Mouse (Mus musculus): ENCODE measurements around the gene Erich2.

The Erich2 gene

DNA sequence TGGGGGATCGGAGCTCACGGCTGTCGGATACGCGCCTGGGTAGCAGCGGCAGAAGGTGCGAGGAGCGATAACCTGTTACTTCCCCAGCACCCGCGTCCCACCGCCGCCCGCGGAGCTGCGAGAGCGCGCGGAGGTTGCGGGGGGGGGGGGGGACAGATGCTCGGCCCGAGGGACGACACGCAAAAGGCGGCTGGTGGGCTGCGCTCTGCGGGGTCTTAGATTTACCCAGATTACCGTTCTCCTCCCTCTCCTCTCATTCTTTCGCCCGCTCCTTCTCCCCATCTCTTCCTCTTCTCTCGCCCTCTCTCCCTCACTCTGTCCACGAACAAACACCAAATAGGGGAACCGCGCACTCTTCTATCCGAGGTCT lies 54.0 kb downstream of the Erich2 start:
- DNase-seq (ENCODE audit: low read depth), result no peak

DNA sequence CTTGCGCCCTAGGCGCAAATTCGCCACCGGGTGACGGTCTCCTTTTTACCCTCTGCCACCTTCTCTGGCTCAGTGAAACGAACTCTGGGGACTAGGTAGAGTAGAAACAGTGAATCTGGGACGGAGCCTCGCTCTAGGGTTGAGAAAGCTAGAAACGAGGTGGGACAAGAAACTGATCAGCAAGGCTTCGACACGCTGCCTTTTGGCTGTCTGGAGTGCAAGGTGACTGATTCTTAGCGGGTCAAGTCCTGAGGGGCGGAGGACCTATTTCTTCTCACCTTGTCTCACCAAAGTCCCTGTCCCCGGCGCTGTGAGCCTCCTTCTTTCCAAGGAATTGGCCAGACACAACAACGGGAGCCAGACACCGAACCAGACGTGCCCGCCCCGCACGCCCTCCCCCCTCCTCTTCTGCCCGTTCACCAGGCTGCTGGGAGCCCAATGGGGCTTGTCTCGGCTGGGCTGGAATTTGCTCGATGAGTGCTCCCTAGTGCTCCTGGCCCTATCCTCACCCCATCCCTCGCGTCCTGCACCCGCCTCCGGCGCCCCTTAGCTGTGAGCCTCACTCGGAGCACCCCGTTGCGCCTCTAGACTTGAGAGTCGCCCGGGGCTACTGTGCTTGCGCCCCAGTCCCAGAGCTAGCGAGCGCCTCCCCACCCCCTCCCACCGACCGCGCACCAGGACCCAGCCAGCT lies 54.5 kb downstream of the Erich2 start:
- no peak for DNase-seq (ENCODE audit: low read depth)

DNA sequence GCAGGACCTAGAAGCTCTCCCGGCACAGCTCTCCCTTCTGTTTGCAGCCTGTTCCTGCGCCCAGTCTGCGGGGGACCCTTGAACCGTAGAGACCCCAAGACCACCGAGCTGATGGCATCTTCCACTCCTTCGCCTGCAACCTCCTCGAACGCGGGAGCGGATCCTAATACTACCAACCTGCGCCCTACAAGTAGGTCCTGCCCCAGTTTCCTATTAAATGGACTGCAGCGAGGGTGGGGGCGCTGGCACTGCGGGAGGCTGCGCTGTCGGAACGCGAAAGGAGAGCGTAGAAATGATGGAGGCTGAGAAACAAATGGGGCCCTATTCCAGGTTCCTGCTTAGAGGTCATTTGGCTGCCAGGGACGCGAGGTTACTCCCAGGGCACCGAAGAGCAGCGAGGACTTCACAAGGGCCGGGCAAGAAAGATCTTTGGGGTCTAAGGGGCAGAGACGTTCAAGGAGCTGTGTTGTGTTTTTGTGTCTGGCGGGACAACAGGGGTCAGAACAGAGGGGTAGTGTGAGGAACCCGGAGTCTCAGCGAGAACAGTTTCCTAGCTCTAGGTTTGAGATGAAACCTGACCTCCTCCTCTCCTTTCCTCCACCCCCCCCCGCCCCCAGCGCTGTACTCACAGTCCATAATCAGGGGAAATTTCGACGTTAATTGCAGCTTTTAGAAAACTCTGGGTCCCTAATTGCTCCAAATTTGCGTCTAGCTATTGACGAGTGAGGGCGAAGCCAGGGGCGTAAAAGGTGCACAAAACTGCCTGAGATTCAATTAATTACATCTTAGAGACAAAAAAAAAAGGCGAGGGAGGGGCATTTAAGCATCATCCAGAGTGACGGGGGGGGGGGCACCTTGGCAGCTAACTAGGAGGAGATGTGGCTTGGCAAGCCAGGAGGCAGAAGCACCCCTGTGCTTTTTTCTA lies 55.4 kb downstream of the Erich2 start:
- DNase-seq (ENCODE audit: low read depth), result no peak

DNA sequence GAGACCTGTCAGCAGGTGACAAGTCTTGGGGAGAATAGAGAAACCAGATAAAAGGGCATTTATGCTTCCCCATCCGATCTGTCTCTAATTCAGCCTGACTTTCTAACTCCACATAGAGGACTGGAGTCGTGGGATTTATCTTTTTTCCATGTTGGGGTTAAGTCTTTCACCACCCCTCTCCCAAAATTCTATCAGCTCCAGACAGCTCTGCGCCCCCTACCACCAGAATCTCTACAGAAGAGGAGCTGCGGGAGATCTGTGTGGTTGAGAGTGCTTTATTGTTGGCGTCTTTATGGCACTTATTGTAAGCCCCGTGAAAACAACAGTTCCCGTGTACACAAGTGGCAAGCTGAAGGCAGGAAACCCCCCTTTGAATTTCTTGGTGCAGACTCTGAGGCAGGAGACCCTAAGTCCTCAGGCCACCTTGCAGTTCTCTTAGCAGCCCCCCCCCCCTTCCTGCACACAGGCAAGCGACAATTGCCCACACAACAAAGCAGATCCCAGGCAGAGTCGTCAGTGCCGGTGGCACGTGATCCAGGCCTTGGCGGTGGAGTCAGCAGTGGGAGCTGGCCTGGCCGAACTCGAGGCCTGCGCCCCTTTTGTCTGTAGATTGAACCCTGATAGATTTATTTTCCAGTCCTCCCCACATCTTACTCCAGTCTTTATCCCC lies 56.2 kb downstream of the Erich2 start:
- DNase-seq (ENCODE audit: low read depth), result no peak

DNA sequence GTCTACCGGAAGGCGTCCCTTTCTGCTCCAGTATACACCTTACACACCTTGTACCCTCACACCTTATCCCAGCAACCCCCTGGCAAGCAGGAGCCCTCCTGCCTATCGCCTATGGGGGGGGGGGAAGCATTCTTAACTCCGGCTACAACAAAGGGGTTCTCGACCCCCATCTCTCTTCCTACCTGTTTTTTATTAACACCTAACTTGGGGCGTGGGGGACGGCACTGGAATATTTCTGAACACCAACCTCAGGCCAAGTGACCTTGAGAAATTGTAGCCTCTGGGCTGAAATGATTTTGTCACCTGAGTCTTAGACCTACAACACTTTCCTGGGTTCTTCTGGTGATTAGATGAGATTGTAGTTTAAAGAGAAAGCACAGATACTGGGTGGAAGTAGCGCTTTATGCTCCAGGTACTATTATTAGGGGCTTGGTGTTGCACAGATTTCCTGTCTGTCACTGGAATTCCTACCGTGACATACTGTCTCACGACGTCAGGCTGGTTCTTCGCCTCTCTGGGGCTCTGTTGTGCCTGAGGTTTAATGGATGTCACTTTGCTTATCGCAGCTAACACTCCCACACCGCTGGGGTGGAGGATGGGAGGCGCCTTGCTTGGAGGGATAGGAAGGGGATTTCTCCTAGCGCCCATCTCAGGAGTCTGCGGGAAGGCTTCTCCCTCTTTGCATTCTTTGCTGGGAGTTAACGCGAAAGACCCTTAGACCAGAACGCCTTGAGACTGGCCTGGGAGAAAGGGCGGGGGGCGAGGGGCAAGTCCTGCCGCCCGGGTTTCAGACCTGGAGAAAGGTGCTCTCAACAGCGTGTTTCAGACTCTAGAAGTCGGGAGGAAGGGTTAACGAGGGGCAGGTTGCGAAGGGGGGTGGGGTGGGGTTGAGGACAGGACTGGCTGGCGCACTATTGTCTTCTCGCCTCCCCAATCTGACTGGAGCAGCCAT lies 57.3 kb downstream of the Erich2 start:
- DNase-seq (ENCODE audit: low read depth), result no peak

DNA sequence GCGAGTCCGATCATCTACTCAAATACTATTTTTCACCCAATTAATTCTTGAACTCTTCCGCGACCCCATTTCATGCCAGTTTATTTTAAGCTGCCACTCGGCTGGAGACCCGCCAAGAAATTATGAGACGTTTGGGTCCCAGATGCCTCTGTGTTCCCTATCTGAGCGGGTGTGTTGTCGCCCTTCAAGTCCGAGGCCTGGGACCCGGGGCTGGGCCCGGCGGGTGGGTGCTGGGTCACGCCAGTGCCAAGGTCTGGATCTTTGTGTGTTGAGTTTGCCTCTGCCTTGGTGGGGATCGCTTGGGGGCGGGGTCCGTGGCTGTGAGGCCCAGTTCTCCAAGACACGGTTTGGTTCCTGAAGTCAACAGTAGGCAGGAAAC lies 58.0 kb downstream of the Erich2 start:
- DNase-seq (ENCODE audit: low read depth), result no peak

DNA sequence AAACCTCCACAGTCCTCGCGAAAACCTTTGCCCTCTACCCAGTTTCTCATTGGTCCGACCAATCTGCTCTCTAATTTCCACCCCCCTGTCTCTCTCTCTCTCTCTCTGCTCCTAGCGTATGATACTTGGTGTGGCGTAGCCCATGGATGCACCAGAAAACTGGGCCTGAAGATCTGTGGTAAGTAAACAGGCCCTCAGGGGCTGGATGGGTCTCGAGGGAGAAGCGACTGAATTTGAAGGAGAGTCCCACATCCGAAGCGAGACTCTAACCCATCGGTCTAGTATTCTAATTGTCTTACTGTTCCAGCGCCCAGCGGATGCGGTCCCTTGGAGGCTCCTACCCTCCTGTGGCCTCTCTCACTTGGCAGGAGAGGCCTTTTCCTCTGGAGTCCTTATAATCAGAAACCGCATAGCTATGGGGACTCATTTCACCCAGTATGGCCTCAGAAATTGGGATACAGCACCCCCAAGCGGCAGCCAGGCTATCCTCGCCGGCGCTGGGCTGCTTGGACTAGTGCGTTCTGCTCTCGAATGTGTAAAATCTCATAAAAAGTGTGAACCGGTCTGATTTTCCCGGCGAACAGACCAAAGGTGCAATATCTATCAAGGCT lies 58.6 kb downstream of the Erich2 start:
- no peak for DNase-seq (ENCODE audit: low read depth)

DNA sequence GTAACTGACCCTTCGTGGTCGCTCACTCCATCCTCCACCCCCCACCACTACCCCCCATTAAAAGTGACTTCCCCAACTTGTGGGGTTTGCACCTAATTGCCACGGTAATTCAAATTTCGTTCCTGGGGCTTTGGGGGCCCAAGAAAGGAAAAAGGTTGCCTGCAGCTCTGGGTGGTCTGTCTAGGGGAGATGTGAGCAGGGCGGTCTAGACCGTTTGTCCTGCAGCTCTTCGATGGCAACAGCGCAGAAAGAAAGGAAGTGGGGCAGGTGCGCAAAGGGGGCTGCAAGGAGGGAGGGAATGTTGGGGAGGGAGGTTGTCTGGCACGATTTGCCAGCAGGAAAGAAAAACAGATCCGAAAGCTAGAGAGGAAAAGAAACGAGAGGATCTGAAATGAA lies 59.1 kb downstream of the Erich2 start:
- no peak for DNase-seq (ENCODE audit: low read depth)

DNA sequence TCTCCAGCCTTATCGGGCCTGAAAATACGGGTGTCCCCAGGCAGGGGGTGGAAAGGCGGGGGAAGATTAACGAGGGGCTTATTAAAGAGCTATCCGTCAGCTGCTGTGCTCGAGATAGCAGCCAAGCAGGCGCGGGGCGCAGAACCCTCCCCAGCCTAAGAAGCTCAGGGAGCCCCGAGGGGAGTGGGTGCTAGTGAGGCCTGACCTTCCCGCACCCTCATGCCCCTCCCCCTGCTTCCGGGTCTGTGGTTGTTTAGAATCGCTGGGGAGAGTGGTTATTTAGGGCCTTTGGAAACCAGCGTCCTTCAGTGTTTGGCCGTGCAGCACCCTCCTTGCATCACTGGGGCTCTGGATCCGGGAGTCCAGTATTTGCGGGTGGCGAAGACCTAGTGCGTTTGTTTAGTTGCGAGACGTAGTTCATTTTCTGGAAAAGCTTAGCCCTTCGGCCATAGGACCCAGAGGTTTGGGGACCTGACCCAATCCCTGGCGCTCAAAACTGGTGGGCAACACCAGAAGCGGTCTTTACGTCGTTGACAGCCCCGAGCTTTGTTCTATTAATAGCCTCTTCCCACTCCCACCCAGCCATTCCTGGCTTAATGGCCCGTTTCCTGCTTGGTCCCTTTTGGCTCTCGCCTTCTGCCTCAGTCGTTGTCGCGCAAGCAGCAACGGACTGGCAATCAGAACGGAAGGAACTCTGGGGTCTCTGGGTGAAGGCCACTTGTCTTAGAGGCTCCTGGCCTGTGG lies 59.8 kb downstream of the Erich2 start:
- no peak for DNase-seq (ENCODE audit: low read depth)

DNA sequence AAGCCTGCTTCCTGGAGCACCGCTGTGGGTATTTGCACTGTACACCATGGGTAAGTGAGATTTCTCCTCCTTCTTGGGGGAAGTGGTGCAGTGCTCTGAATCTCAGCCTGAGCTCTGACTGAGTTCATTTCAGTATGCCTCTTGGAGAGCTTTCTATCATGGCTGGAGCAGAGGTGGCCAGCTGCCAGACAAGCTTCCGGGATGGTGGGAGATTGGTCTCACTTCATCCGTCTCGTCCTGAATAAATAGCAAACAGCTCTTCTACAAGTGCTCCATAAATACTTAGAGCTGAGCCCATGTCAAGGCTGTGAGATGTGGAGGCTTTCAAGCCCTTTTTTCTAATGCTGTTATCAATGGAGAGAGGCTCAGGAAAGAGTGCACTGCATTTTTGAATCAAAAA lies 63.1 kb downstream of the Erich2 start:
- no peak for DNase-seq (ENCODE audit: low read depth)

DNA sequence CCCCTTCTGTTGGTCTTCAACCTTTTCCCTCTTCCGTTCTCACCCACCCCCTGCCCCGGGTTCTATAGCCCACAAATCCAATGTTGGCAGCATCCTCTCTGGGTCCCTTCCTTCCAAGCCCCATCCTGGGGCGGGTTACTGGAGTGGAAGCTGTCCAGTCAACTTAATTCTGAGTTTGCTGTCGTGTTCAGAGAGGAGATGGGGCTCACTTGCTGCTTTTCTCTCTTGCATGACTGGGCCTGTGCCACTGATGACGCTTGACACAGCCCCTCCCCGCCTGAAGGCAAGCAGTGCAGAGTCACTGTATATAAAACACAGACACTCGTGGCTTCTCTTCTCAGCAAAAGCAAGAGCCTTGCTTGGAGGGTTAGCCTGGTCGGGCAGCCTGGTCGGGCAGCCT lies 63.6 kb downstream of the Erich2 start:
- no peak for DNase-seq (ENCODE audit: low read depth)

DNA sequence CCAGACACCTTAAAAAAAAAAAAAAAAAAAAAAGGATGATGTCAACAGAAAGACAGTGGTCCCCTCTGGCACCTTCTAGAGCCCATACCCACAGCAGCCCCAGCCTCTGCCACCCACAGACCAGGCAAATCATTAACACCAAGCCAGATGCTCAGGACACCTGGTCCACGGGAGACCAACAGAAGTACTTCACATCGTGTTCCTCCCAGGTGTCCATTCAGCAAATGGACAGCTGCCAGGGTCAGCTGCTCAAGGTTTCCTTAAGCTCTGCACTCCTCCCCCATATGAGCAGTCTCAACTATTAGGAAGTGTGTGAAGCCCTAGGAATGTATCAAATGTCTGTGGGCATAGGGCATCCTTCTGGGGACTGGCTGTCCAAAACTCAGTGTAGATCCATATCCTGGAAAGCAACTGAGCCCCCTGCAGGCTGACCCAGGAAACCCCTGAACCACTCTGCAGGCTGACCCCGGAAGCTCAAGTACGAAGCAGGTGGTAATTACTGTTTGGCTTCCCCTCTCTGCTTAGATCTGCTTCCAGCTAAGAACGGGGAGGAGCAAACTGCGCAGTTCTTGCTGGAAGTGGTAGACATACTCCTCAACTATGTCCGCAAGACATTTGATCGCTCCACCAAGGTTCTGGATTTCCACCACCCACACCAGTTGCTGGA lies 65.1 kb downstream of the Erich2 start:
- no peak for DNase-seq (ENCODE audit: low read depth)

DNA sequence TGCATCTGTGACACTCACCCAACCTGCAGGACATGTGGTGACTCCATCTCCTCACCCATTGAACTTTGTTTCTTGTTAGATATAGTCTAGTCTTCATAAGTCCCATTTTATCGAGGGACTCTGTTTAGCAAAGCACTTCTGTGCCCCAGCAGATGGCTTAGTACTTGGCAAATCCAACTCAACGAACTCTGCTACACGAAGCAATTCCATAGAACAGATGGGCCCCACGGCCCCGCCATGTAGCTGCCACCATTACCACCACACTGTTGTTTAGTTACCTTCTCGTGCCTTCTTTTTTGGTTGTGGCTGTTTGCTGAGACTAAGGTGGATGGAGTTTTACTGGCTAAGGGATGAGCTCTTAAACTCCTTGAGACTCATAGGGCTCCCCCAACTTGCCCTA lies 79.6 kb downstream of the Erich2 start:
- DNase-seq (ENCODE audit: low read depth), result no peak

Measured in c-Kit-positive CD71-negative TER-119-negative erythroid progenitor cells, embryonic 14.5 days (primary cell).